Mouse (Mus musculus): Measurements from ENCODE around the gene Wapl. TPM values are rescaled to one million over a fixed set of nuclear protein-coding genes. Genes with fewer than 3 reads are reported as not detected.

The Wapl gene
- 10 to 100 TPM; 46.7 to 54.1 (median 47.0) TPM for polyA plus RNA-seq (2017; shearing (Covaris generic))

DNA sequence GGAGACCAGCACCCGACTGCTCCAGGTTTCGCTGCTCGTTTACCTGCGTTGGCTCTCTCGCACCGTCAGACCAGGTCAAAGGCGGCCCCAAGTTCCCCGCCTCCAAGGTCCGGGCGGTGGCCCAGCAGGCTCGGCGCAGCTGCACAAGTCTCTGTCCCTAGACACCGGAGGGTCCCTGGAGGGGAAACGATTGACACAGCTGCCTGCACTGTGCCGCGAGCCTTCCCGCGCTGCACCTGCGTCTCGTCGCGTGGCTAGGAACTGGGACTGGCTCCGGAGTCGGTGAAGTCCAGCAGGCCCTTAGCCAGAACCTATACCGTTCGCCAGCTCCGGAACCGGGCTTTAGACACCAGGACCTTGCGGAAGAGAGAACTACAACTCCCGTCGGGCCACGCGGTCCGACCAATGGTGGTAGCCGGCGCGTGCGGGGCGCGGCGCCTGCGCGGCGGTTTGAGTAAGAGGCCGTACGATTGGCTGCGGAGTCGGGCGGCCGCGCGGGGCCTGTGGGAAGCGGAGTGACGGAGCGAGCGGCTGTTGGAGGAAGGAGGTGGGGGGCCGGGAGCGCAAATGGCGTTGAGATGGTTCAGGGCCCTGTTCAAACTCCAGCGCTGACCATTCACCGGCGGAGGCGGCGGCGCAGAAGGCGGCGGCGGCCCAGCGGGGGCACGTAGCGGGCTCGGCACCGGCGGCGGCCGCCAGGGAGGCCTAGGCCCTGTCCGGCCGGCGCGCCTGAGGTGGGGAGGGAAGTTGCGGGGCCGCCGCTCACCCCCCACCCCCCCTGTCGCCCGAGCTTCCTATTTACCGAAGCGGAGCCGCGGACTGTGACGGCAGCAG lies at the start of gene Wapl:
Wapl (plus strand) TSS at position 534 of the 834 bp plus-strand sequence.
- ATAC-seq = peak; percentile 95

DNA sequence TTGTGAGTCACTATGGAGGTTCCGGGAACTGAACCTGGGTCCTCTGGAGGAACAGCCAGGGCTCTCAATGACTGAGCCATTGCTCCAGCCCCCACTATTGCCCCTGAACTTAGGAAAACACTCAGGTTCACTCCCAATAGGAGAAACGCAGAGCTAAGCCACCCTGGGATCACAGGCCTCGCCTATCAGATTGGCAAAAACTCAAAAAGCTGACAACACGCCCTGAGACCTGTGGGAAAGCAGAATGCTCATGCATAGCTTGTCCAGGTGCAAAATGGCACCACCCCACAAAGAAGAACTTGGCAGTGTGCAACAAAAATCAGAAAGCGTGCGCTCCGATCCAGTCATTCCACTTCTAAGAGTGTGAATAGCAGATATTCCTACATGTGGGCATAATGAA lies 46.9 kb upstream of the Wapl start:
- no peak for ATAC-seq

DNA sequence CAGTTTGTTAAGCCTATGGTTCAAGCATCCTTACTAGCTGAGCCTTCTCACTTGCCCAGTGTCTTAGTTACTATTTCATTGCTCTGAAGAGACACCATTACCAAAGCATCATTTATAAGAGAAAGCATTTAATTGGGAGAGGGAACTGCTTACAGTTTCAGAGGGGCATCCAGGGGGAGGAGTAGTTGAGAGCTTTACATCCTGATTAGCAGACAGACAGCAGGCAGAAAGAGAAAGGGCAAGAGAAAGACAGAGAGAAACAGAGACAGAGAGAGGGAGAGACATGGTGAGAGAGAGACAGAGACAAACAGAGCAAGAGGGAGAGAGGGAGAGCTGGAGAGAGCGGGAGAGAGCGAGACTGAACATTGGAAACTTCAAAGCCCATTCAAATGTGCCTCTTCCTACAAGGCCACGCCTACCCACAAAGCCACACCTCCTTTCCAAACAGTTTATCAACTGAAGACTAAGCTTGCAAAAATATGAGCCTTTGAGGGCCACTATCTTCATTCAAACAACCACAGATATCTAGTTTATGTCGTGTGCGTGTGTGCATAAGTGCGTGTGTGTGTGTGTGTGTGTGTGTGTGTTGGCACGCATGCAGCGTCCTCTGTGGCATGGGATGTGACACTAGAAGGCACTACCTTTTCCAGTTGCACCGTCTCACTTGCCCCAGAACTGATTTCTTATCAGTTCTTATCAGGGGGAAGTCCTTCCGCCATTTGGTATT lies 40.8 kb upstream of the Wapl start:
- no peak for ATAC-seq

DNA sequence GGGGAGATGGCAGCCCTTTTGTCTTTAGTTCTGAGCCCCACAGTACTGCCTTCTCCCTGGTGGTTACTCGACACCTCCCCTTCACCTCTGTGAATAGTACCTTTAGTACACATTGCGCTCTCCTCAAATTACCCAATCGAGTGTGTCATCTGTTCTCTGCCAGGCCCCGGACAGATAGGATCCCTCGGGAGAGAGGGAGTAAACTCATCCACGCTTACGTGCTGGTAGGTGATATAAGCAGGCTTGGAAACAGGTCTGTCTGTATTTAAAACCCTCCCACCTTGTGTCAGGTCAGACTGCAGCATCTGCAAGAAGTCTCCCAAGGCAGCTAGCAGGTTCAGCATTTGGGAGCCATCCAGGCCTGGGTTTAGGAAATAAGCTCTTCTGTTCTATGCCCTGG lies 38.5 kb upstream of the Wapl start:
- no peak for ATAC-seq

DNA sequence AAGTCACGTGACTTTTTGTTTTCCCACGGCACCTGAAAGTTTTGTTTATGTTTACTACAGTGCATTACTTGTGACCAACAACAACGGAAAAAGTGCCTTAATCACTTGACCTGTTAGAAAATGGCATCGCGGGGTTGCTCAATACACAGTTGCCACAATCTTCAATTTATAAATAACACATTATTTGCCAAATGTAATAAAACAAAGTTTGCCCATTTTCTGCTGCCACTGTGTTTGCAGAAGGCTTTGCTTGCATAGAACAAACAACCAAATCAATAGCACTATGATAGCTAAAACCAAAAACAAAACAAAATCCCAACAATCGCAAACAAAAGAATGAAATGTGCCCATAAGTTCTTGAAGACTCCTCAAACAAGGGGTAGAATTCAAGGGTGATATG lies 38.0 kb upstream of the Wapl start:
- ATAC-seq = no peak

DNA sequence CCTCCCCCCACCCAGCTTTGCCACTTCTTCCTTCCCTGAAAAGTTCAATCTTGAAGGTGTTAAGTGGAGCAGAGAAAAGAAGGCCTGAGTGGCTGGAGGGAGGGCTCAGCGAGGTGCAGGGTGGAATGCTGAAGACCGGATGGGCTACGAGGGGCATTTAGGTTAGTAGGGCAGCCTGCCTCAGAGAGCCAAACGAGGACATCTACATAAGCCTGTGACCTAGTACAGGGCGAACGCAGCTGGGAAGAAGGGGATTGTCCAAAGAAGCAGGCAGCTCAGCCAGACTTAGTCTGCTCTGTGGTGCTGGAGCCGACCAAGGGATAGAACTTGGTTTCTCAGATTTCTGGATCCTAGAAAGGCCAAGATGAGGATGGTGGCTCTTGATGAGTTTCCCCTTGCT lies 29.6 kb upstream of the Wapl start:
- no peak for ATAC-seq

DNA sequence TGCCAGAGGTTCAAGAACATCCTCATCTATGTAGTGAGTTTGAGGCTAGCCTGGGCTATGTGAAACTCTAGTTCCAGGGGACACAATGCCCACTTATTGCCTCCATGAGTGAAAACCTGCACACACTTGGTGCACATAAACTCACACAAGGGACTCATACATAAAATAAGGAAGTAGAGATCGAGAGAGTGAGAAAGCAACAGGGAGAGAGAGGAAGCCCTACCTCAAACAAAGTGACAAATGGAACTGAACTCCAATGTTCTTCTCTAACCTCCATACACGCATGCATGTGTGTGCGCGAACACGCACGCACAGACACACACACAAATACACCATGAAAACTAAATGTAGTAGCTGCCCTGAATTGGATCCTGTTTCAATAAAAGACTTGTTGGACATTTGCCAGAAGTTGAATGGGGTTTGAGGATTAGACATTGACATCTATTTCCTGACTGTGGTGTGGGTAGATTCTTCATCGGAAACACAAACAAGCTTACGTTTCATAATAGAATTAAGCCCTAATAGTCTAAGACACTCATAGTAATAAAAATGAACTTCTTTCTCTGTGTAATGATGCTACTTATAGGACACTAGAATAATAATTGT lies 25.8 kb upstream of the Wapl start:
- ATAC-seq = no peak

DNA sequence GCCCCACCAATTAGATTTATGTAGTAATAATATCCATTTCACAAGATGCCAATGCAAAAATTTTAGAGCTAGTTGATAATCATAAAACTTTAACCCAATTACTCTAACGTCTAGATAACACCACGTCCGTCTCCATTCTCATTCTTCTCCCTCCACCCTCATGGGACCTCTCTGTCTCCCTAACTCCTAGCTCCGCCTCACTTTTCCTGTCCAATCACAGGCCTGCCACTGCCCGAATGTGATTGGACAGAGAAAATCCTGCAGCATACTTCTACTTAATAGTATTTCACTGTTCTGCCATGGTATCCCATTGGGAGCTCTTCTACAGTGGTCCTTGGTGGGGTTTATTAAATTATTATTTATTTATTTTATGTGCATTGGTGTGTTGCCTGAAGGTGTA lies 16.6 kb upstream of the Wapl start:
- no peak for ATAC-seq

DNA sequence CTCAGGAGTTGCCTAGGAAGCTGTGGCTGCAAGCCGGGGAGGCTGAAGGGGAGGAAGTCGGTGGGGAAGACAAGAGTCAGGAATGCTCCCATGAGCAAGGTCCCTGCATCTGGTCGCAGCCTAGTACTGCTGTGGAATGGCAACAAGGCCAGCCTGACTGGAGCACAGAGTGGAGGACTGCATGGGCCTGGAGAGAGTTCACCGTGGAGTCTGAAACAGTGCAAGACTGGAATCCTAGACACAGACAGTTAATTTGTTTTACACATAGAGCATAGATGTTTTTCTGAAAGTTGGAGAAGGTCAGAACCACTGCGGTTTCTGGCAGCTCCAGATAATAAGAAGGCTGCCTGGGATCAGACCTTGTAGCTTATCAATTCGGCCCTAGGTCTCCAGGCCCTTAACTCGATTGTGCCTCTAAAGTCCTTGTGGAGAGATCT lies 13.4 kb upstream of the Wapl start:
- no peak for ATAC-seq

DNA sequence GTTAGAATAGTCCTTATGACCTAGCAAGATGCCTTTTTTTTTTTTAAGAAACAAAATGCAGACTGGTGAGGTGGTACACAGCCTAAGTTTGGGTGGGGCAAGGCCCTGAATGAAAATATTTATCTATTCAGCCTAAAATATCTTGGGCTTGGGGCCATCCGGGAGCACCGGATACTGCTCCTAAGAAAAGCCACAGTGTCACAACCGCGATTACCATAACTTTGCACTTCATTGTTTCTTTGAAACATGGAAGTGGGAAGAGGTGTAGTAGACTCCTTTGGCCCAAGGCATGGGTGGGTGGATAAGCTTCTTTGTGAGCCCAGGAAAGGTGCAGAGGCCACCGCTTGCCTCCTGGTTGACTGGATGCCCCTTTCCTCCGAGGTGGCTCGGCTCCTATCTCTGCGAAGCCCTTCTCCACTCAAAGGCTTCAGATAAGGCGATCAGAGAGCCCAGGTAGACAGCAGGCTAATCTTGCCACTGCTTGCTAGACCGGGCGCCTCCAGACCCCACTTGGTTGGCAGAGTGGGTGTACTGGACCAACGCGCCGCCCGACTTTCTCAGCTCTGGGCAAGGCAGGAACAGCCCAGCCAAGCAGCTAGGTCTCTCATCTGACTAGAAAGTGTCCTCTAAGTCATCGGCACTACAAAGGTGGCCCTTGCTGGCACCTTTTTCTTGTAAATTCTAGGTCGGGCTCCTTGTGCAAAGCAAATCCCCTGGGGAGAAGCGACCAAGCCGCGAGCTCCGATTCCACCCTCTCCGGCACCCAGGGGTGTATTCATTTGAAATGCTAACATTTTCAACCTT lies 12.7 kb upstream of the Wapl start:
- peak; percentile 6 for ATAC-seq

DNA sequence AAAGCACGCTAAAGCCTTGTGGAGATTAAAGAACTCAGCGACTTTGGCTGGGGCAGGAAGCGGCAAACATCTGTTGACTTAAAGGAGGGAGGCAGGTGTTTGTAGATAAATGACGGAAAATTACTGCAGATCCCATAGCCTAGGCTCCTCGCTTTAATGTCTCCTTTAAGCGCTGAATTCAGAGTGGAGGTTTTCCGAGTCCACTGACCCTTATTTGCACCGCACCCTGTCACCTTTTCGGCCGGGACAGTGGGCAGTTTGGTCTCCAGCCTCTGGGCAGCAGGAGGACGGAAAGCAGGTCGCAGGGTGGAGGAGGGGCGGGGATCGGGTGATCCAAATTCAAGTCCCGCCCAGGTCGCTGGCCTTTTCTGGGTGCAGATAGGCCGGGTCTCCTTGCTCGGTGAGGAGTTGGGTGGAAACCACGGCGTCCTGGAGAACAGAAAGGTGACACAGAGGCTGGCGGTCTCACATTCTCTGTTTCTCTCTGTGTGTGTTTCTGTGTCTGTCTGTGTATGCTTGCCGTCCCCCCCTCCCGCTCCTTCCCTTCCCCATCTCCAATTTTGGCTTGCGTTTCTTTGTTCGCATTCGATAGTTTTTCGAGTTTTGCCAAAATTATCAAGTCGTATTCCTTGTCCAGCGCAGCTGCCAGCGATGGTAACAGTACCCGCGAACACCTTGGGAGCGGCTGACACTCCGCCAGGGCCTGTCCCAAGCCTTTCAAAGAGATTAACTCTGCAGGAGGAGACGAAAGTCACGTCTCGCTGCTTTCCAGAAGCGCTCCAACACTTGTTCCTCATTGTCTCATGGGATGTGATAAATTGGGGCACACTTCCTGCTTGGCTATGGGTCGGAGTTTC lies 11.9 kb upstream of the Wapl start:
- peak; percentile 80 for ATAC-seq

DNA sequence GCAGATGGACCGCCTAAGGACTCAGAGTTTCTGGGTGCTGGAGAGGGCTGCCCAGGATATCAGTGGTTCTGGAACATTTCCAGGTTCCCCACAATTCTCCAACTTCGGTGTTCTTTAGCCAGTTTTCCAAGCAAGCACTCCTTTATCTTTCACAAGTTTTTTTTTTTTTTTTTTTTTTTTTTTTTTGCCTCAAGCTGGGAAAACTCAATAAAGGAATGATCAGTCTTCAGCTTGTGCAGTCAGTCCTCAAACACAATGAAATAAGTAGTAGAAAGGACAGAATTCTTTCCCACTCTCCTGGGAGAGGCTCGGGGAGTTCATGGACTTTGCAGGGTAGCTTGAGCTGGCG lies 11.3 kb upstream of the Wapl start:
- ATAC-seq = no peak

DNA sequence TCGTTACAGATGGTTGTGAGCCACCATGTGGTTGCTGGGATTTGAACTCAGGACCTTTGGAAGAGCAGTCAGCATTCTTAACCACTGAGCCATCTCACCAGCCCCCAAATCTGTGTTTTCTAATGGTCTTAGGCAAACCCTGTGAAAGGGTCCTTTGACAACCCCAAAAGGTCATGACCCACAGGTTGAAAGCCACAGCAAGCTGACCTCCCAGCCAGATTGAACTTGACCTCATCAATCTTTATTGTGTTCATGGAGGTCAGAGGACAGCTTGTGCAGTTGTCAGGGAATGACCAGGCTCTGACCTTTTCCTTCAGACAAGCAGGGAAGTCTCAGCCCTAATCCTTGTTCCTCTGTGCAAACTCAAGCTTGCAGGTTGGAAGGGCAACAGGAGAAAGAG lies 10.3 kb upstream of the Wapl start:
- ATAC-seq = no peak

DNA sequence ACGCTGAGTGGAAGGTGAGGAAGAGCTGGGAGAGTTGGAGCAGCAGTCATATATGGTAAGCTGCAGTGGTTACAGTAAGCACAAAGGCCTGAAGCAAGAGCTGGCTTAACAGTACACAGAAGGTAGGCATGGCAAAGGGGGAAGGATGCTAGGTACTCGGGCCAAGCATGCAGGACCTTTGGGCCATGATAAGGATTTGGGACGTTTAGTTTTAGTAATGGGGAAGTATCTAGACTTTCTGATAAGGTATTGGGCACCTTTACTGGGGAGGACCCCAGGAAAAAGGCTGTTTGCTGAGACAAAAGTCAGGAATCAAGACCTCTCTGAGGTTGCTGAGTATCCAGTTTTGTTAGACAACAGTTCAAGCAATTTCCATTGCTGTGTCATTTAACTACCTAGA lies 4.6 kb upstream of the Wapl start:
- no peak for ATAC-seq

DNA sequence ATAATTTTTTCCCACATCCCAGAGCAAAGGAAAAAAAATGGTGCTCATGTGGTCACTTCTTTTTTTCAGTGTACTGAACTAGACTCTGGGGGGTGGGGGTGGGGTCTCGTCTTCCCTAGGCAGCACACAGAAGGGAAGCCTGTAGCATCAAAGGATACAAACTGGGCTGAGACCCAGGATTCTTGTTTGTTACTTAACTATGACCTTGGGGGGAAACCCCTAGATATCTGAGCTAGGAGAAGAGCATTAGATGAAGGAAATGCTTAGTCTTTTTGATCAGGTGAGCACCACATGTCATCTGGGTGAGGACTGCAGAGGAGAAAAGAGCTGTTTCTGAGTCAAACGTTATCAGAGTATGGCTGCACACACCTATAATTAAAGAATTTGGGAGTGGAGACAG lies 3.5 kb upstream of the Wapl start:
- peak; percentile 26 for ATAC-seq

DNA sequence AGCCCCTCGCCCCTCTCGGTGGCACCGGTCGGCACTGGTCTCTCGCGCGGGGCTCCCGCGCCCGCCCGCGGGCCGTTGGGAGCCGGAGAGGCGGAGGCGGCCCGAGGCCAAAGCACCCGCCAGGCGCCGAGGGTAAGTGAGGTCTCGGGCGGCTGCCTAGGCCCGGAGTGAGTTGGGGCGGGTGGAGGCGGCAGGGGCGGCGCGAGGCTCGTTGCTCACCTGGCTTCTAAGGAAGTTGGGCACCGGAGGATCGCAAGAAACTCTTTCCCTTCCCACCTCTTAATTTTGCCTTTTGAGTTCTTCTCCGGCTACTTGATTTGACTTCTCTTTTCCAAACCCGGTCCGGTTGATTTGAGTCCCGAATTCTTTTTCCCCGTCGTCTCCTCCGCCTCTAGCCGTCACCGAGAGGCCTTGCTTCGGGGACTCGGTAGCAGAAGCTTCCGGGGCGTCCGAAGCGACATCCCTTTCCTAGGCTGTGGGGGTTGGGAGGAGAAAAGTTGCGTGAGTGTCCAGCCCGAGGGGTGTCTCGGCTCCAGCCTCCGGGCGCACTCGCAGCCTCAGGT lies 582 bp downstream of the Wapl start:
- peak; percentile 4 for ATAC-seq

DNA sequence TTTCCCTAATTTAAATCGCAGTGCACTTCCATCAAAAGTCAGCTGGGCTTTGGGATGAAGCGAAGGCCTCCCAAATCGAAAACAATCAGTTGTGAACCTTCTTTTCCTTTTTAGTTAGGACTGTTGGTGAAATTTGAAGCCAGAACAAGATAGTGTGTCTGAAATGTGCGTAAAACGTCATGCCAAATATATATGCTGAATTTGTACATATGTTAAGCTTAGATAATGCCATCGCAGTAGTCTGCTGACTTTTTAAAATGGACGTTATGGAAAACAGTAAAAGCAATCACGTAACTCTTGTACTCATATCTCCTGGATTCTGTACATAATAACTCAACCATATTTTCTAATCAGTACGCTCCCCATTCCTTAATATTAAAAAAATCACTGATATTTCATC lies 1.2 kb downstream of the Wapl start:
- ATAC-seq = no peak

DNA sequence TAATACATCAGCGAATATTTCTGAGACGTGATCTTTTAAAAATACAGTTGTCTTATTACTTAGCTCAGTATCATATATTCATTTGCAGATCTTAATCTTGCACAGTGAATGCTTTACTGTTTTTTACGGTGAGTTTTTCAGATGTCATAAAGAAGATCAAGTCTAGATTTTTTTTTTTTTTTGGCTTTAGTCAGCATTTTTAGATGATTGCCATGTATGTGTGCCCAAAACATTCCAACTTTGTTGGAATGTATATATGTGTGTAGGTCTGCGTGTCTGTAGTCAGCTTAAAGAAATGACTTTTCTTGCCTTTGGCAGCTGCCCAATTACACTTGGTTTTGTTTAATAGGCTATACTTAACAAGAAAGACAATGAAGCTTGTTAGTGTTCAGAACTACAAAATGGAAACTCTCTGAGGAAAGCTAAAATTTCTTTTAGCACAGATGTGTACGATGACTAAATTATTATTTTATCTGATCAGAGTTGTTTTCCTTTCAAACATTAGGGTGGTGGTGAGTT lies 1.7 kb downstream of the Wapl start:
- ATAC-seq = no peak

DNA sequence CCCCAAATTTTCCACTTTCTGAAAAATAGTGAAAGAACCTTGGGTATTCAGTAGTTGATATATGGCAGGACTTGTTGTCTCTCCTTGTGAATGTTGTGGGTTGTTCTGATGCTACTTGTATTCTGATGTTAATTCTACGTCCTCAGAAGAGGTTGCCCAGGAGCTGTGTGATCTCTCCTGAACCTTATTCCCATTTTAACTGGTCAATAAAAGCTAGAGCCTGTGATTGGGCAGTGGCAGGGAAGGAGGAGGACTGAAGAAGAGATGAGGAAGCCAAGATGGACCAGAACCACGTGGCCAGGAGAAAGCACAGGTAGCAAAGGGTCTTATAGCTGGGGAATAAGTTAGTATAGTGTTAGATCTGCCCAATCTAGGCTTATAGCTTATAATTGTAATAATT lies 7.1 kb downstream of the Wapl start:
- no peak for ATAC-seq

DNA sequence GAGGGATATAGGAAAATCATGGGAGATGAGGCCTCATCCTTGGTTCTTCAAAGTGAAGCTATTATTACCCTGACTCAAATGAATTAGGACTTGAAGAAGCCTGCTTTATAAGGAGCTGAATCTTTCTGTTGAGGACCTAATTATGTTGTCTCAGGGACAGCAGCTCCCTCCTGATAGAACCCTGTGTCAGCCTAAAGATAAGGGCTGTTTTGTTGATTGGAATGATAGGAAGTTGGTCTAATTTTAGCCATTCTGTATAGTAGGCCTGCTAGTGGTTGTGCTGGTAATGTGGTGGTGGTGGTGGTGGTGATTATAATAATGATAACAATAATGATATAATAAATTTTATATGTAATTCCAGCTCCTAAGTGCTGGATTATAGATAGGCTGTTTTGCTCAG lies 11.3 kb downstream of the Wapl start:
- ATAC-seq = no peak

DNA sequence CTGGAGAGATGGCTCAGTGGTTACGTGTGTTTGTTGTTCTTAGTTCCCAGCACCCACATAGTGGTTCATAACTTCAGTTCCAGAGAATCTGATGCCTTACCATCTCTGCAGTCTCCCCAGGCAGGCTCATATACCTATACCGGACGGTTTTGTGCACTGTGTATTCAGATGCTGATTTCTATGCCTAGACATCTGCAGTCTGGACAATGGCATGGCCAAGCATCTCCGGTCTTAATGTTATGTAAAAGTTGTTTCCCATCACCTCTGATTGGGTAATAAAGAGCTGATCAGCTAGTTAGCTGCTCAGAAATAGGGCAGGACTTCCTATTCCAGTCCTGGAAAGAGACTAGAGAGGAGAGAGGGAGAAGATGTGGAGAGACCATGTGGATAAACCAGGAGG lies 20.2 kb downstream of the Wapl start:
- no peak for ATAC-seq
